Mouse (Mus musculus) ovary, postnatal 10 days (tissue): ENCODE results near the gene Hykk.
"Not testable (repeated sequence)": the region's sequence is repeated elsewhere in the genome, so short reads cannot be mapped to it uniquely, and the experiment has no call there.

ENCODE experiments used
- DNase-seq: peaks from one replicate; pipeline ENCODE4 v3.0.0; 2022; ENCODE audit warnings: low spot score

Hykk gene

DNA sequence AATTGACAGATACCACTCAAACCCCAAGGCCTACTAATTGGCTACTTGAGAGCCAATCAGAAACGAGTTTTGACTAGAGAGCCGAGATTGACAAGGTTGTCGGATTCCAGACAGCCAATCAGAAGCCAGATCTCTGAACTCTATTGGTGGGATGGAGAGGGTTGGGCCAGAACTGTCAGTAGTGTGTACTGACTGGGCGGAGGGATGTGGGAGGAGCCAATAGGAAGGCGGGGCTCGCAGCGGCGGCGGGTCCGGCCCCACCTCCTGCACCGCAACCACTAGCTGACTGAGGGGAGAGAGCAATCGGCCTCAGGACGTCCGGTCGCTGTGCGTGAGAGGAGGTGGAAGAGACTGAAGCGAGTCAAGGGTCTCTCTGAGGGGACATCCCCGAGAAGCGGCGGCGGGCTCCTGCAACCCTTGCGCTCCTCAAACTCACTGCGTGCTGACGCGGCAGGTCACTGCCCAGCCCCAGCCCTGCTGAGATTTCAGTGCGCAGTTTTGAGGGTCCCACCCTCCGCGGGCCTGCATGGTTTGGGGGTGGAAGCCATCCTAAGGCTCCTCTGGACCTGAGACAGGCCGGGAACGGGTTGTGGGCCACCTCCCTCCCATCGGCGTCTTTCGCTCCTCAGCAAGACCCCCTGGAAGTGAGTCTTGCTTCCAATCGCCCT lies at the start of gene Hykk:
TSS of gene Hykk (plus strand) at position 274 of the 668 bp plus-strand sequence.
- peak; percentile 44 for DNase-seq

DNA sequence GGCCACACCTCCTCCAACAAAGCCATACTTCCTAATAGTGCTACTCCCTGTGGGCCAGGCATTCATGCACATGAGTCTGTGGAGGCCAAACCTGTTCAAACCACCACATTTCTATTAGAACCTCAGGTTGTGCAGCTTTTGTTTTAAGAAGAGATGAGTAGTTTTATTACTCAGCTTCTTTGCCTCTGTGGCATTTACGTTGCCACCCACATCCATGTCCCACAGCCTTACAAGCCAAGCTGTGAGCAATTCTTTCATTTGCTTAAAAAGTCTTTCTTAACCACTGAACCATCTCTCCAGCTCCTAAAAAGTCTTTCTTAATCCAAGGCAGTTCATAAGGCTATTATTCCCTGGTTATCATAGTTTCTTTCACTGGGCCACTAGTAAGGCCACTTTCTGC lies 38.3 kb upstream of the Hykk start:
- no peak for DNase-seq

DNA sequence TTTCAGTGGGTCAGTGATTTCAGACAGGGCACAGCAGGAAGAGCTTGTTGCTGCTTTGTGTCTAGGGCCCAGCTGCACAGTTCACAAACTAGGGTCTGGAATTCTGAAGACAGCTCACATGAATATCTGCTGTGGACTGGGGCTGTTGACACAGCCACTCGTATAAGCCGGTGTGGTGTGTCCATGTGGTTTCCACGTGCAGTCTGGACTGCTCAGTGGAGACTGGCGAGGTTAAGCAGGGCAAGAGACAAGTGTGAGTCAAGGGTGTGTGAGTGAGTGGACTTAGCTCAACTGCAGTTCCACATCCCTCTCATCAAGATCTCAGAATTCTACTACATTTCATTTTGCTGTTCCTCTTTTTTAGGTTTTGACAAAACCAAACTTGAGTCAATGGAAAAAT lies 25.0 kb upstream of the Hykk start:
- DNase-seq: no peak

DNA sequence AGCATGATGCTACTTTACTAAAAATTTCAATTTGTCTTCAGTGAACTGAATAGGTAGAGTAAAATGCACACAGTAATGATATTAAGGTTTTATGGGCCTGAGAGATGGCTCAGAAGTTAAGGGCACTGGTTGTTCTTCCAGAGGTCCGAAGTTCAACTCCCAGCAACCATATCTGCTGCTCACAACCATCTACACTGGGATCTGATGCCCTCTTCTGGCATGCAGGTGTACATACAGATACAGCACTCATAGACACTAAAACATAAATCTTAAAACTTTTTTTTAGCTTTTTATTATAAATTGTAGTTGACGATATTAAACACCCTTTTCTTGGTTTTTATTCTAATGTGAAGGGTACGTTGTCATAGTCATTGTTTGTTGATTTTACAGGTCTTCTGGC lies 20.0 kb upstream of the Hykk start:
- DNase-seq: no peak

DNA sequence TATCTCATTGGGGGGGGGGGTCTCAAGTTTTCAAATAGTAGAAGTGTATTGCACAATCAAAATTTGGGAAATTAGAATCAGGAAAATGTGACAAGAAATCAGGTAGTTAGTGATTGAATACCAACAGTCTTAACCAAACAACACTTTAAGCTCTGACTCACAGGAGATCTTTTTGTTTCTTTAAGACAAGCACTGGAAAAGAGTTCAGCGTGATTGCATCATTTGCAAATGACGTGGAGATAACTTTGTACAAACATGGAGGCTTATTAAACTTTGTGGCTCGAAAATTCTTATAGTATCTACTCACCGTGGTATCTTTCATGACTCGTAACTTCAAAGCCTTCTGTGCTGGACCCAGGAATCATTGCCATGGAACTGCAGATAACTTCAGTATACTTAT lies 7.6 kb upstream of the Hykk start:
- no peak for DNase-seq

DNA sequence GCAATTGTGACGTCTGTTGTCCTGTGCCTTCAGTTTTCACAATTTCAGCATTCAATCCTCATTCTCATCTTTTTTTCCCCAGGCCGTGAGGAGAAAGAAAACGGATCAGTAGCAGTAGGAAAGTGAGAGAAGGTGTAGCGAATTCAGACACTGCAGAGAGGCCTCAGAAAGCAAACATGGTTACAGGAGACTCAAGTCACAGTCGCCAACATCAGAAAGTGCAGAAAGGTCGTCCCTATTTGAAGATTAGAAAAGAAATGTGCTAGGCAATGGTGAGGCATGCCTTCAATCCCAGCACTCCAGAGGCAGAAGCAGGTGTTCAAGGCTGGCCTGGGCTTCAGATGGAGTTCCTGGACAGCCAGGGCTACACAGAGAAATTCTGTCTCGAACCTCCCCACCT lies 1.5 kb upstream of the Hykk start:
- DNase-seq: no peak

DNA sequence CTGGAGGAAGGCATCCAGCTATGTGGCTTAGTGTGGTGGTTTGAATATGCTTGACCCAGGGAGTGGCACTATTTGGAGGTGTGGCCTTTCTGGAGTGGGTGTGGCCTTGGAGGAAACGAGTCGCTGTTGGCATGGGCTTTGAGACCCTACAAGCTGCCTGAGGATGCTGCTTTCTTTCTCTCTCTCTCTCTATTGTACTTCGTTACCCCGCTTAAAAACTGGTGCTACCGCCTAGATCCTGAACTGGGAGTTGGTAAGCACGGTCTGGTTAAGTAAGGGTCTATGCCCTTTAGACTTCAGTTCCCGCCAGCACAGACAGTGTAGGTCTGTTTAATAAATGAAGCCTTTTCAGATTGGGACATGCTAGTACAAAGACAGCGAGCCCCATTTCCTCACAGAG lies 682 bp upstream of the Hykk start:
- DNase-seq: no peak

DNA sequence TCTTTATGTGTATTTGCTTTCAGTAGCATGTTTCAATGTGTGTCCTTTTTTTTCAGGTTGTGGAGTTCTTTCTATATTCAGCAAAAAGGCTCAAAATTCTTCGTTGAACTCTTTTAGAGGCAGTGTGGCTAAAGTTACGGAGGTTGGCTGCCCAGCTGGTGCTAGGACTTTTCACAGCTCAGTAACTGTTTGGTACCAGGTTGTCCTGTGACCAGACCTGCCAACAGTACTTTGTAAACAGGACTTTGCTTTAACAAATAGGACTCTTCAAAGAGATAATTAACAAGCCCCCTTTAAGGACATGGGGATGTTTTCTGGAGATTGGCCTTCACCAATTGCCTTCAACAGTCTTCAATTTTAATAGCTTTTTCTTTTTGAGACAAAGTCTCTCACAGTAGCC lies 1.1 kb downstream of the Hykk start:
- no peak for DNase-seq

DNA sequence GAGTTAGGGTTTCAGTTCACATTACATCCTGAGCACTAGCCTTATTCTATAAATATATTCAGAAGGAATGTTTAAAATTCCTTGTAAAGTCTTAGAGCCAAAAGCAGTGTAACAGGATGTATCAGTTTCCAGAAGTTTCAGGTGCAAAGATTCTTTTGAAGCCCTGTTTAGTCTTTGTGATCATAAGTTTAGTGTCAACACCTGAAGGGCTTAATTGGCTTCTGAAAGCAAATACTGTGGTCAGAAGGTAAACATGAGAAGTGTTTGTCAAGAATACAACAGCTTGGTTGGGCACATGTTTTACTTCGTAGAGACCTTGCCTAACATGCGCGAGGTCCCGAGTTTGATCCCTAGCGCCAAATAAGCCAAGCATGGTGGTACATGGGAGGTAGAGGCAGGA lies 1.7 kb downstream of the Hykk start:
- DNase-seq: no peak

DNA sequence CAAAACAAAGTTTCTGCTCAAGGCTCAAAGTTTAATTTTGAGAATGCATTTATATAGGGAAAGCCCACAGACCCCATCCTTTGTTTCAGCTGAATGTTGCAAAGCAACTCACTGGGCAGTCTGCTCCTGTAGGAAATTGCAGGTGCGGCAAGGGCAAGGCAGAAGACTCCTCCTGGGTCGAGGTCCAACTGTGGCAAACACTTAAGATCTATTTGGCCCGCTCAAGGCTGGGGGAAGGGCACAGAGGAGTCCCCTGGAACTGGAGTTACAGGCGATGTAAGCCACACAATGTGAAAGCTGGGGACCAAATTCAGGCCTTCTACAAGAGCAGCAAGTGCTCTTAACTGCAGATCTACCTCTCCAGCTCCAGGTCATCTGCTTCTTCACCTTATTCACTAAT lies 2.9 kb downstream of the Hykk start:
- DNase-seq: no peak

DNA sequence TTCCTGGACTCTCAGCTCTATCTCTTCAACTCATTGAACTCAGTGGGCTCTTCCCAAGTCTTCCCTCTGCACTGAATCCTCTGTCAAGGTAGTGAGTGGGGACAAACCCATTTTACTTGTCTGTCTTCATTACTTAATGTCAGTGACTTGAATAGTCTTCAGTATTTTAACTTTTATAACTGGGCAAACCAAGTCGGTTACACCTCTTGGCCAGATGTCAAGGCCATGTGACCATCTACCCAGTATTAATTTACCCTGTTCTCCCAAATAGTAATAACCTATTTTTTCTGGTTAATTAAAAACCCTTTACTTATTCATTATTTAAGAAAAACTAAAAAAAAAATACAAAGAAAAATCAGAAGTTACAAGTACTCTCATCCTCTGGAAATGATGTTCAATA lies 13.7 kb downstream of the Hykk start:
- DNase-seq: no peak

DNA sequence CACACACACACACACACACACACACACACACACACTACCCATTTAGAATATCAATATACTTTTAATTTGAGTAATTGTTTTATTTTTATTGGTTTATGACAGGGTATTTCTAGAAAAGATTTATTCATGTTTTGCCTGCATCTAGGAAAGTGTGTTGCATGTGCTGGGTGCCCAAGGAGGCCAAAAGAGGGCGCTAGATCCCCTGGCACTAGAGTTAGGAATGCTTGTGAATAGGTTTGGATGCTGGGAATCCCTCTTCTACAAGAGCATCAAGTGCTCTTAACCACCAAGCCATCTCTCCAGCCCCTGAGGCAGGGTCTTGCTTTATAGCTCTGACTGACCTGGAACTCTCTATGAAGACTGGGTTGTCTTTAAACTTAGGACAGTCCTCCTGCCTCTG lies 14.7 kb downstream of the Hykk start:
- no peak for DNase-seq

DNA sequence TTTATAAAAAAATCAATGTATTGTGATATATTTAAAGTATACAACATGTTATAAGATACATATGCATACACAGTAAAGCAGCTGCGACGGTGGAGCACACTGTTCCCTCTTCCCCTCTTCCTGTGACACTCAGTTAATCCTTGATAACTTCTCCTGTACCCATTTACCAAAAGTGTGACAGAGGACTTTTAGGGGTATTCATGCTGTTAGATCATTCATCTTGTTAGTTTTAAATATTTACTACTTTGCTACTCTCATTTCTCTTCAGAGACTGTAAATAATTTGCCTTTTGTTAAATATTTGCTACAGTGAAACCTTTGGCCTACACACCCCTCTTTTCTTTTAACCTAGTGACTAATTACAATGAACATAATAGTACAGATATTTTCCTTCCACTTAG lies 15.3 kb downstream of the Hykk start:
- no peak for DNase-seq

DNA sequence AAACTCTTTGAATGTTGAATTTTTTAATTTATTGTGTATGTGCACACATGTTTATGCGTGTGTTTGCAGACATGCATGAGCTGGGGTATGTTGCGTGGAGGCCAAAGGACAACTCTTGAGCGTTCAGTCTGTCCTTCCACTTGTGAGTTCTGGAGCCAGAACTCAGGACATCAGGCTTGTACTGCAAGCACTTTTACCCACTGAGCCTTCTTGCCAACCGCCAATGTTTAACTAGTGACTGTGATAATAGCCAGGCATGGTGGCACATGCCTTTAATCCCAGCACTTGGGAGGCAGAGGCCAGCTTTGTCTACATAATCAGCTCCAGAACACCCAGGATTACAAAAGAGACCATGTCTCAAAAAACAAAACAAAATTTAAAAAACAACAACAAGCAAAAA lies 25.0 kb downstream of the Hykk start:
- no peak for DNase-seq

DNA sequence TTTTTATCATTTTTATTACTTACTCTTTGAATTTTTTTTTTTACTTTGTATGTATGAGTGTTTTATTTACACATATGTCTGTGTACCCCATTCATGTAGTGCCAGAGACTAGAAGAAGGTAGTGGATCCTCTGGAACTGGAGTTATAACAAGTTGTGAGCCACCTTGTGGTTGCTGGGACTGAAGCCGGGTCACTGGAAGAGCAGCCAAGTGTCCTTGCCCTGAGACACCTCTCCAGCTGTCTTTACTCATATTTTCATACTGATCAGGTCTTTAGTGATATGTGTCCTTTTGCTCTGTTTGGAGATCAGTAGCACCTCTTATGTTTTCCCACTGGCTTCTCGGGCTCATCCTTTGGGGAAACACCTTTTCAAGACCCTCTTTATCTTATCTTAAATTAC lies 27.4 kb downstream of the Hykk start:
- no peak for DNase-seq

DNA sequence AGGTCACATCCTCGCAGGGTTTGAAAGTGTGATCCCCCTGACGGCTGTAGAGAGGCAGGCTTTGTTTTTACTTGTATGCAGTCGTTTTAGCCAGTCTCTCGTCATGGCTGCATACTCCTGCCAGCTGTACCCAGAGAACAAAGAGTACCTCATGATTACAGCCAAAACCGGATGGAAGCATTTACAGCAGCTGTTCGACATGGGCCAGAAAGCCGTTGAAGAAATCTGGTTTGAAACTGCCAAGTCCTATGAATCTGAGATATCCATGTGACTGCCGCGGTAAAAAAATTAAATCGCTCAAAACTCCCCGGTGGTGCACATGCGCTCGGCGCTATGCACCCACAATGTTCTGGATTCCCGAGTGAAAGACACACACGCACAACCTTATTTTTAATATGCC lies 29.2 kb downstream of the Hykk start:
- DNase-seq: no peak

DNA sequence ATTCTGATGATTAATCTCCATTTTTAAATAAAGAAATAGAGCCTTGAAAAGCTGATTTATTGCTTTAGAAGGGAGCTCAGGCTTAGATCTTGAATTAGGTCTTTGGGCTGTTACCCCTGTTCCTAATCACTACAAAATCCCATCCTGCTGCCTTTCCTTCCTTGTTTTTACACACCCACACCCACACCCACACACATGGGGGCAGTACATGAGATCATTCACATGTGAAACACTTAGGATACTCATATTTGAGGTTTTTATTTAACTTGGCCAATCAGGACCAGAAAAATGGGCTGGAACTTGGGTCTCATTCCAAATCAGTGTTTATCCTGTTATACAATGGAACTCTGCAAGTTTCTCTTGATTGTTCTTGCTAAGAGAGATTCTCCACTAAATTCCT lies 32.4 kb downstream of the Hykk start:
- no peak for DNase-seq

DNA sequence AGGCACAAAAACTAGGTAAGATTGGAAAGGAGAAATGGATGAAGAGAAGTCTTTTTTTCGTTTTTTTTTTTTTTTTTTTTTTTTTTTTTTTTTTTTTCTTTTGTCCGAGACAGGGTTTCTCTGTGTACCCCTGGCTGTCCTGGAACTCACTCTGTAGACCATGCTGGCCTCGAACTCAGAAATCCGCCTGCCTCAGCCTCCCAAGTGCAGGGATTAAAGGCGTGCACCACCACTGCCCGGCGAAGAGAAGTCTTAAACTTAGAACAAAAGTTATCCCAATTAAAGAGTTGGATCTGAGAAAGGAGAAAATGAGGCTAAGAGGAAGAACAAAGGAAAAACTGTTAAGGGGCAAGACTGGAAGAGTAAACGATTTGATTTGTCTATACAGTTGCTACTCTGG lies 33.1 kb downstream of the Hykk start:
- not testable (repeated sequence) for DNase-seq

DNA sequence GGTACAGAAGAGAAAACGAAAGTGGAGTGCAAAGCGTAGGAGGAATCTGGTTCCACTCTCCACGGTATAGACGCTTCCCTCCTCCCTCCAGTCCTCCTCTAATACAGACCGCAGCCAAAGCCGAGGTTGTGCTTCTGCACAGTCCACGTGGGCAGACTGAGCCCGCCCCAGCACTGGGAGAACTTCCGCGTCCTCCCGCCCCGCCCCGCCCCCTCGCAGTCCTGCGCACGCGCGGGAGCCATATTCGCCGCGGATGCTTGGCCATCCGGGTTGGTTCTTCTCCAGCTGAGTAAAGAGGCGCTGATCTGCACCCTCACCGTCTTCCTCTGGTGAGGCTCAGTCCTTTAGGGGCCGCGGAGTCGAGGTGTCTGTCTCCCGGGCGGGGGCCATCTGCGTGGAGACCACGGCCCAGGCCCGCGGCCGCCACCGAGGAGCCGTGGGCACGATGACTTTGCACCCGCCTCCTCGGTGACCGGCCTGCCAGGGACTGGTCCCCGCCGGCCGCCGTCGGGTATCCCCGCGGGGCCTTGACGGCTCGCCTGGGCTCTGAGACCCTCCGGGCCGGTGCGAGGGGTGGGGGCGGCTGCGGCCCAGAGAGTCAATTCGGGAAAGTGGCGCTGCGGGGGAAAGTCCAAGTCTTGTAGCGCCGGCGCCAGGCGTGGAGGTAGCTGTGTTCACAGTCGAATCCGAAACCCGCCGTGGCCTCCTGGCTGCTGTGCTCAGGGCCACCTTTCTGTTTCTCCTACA lies 33.7 kb downstream of the Hykk start, which contains the start of the genes Psma4 and AY074887:
TSS of gene Psma4 (plus strand) at position 216 of the 747 bp plus-strand sequence.
TSS of gene AY074887 (minus strand) at position 424 of the 747 bp plus-strand sequence.
- peak; percentile 90 for DNase-seq

DNA sequence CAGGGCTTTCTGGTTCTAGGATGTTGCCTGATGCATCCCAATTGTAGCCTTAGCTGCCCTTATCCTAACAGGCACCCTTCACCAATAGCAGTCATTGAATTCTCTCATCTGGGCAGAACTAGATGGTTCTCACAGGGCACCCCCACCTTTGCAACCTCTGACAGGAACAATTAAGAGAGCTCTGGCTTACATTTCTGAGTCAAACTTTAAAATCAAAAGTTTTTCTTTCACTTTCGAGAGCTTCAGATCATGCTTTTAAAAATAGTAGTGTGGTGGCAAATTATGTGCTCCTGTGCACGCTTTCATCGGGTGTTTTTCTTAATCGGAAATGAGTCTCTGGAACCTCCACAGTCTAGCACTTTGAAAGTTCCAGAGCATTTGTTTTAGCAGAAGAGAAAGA lies 44.0 kb downstream of the Hykk start:
- no peak for DNase-seq

DNA sequence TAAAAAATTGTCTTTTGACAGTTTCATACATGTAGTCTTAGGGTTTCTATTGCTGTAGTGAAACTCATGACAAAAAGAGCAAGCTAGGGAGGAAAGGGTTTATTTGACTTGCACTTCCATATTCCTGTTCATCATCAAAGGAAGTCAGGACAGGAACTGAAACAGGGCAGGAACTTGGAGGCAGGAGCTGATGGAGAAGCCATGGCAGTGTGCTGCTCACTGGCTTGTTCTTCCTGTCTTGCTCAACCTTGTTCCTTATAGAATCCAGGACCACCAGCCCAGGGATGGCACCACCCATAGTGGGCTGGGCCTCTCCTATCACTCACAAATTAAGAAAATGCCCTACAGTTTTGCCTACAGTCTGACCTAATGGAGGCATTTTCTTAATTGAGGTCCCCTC lies 46.6 kb downstream of the Hykk start:
- no peak for DNase-seq

DNA sequence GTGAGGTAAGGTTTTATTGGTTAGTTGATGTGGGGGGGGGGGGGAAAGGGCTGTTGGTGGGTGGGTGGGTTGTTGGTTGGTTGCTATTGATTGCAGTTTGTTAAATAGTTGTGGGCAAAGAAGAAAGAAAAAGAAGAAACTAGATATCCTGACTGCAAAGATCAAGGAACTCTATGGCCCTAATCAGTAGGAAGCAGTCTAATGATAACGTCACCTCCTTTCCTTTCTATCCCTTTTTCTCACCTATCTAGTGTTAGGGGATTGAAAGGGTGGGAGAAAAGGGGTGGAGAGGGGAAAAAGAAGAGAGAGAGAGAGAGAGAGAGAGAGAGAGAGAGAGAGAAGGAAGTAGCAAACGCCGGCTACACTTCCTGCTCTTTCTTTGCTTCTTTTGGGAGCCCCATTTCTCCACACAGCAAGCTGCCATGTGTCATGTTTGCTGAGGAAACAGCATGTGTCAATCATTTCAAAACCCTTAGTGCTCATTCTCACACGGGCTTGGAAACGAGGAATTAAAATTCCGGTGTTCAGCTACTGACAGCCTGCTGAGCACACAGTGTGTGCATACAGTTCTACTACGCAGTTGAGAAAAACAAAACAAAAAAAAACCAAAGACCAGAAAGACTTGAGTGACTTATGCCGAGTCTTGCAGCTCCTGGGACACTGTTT lies 53.0 kb downstream of the Hykk start:
- DNase-seq: no peak

DNA sequence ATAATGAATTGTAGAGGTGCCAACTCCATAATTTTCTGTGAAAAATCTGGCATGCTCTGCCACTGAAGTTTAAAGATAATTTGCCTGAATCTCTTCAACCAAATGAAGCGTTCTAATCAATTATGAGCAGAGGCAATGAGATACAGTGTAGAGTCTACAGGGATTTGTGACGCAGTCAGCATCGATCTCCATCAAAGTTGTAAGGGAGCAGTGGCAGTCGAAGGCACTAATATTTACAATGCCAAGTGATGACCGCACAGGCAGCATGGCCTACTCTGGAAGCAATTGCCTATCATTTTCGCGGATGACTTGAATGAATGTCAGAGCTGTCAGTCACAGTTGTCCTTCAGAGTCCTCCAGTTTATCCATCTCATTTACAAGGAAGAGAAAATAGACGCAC lies 63.6 kb downstream of the Hykk start, which contains the start of gene Chrna5:
TSS of gene Chrna5 (plus strand) at position 207 of the 400 bp plus-strand sequence.
- no peak for DNase-seq
